Mouse (Mus musculus): ENCODE measurements around the gene Serpinb9b.

Serpinb9b gene

GRCm38 (mm10) chr13:33043542-33043941, 16.3 kb downstream of the Serpinb9b start:
- DNase-seq (ENCODE audit: low spot score in 2 of 2) = no peak

- DNase-seq (ENCODE audit: low spot score in 2 of 2) = no peak
Observed at GRCm38 (mm10) chr13:33047234-33047633, 20.0 kb downstream of the Serpinb9b start.

- no peak for DNase-seq (ENCODE audit: low spot score in 2 of 2)
Observed at GRCm38 (mm10) chr13:33048187-33048586, 21.0 kb downstream of the Serpinb9b start.

GRCm38 (mm10) chr13:33051697-33052096, 24.5 kb downstream of the Serpinb9b start:
- DNase-seq (ENCODE audit: low spot score in 2 of 2) = no peak

- DNase-seq (ENCODE audit: low spot score in 2 of 2) = no peak
Observed at GRCm38 (mm10) chr13:33063048-33063447, 35.8 kb downstream of the Serpinb9b start.

- DNase-seq (ENCODE audit: low spot score in 2 of 2) = no peak
Observed at GRCm38 (mm10) chr13:33067387-33067977, 40.3 kb downstream of the Serpinb9b start.

- DNase-seq (ENCODE audit: low spot score in 2 of 2) = peak in 1 of 2 experiments; percentile 74
Observed at GRCm38 (mm10) chr13:33068164-33068563, 40.9 kb downstream of the Serpinb9b start.

- no peak for DNase-seq (ENCODE audit: low spot score in 2 of 2)
Observed at GRCm38 (mm10) chr13:33071776-33072175, 44.6 kb downstream of the Serpinb9b start.

- no peak for DNase-seq (ENCODE audit: low spot score in 2 of 2)
Observed at GRCm38 (mm10) chr13:33074029-33074428, 46.8 kb downstream of the Serpinb9b start.

- no peak for DNase-seq (ENCODE audit: low spot score in 2 of 2)
Observed at GRCm38 (mm10) chr13:33076247-33076646, 49.0 kb downstream of the Serpinb9b start.

- DNase-seq (ENCODE audit: low spot score in 2 of 2) = no peak
Observed at GRCm38 (mm10) chr13:33077026-33077685, 49.9 kb downstream of the Serpinb9b start.

- no peak for DNase-seq (ENCODE audit: low spot score in 2 of 2)
Observed at GRCm38 (mm10) chr13:33078056-33078705, 51.0 kb downstream of the Serpinb9b start, which contains the start of gene Serpinb1b. TSS of gene Serpinb1b (plus strand) at chr13:33078575.

GRCm38 (mm10) chr13:33079391-33079790, 52.2 kb downstream of the Serpinb9b start:
- DNase-seq (ENCODE audit: low spot score in 2 of 2) = no peak

GRCm38 (mm10) chr13:33080356-33080755, 53.1 kb downstream of the Serpinb9b start:
- DNase-seq (ENCODE audit: low spot score in 2 of 2) = no peak

GRCm38 (mm10) chr13:33083834-33084233, 56.6 kb downstream of the Serpinb9b start:
- no peak for DNase-seq (ENCODE audit: low spot score in 2 of 2)

GRCm38 (mm10) chr13:33084975-33085694, 57.9 kb downstream of the Serpinb9b start:
- DNase-seq (ENCODE audit: low spot score in 2 of 2) = no peak

GRCm38 (mm10) chr13:33085695-33086432, 58.6 kb downstream of the Serpinb9b start:
- DNase-seq (ENCODE audit: low spot score in 2 of 2) = peak in 1 of 2 experiments; percentile 65

- DNase-seq (ENCODE audit: low spot score in 2 of 2) = no peak
Observed at GRCm38 (mm10) chr13:33089566-33089965, 62.4 kb downstream of the Serpinb9b start.

- peak in 1 of 2 experiments; percentile 67 for DNase-seq (ENCODE audit: low spot score in 2 of 2)
Observed at GRCm38 (mm10) chr13:33090546-33090945, 63.3 kb downstream of the Serpinb9b start.

GRCm38 (mm10) chr13:33091306-33091705, 64.1 kb downstream of the Serpinb9b start:
- no peak for DNase-seq (ENCODE audit: low spot score in 2 of 2)

Data from frontal cortex, postnatal 36 days (tissue).